Mouse (Mus musculus): ENCODE results near the gene Ptpn1. TPM values are rescaled to one million over a fixed set of nuclear protein-coding genes. Genes with fewer than 3 reads are reported as not detected.

Gene Ptpn1
- total RNA-seq, 2 experiments from 2014 or later: 13.8 to 58.4 TPM

DNA sequence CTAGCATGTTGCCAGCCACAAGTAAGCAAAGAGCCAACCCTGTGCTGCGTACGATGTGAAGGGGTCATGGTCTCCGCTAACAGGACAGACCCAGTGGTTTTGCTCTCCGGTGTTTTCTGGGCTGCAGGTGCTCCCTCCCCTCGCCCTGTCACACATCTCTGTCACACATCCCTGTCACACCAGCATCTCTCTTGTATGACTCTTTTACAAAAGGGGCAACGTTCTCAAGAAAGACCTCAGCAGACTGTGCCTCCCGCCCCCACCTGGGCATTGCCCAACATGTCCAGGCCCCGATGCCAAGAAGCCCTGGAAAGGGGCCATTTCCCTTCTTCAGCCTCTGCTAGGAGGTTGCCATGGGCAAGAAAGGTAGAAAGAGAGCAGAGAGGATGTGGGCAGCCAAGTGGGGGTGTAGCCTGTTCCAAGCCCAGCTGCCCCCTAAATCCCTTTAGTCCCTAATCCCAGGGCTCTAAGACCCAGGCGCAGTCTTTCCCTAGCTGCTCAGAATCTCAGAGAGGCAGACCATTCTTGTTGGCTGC is 10.8 kb upstream of the Ptpn1 start:
- ATAC-seq (replicated peaks; ENCODE audit: poor library complexity): no peak

DNA sequence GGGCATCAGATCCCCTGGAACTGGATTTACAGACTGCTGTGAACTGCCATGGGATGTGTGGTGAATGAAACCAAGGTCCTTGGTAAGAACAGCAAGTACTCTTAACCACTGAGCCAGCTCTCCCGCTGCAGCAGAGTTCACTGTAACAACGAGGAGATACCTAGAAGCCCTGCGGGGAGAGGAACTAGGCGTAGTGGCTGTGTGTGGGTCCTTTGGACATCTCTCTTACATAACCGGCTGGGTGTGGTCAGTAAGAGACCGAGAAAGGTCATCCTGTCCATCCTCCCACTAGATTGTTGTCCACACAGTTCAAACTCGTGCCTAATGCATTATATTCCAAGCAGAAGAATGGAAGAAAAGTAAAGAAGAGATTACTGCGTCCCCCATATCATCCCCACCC is 10.0 kb upstream of the Ptpn1 start:
- no peak for ATAC-seq (replicated peaks; ENCODE audit: poor library complexity)

GRCm38 (mm10) chr2:167924011-167924410 is 7.8 kb upstream of the Ptpn1 start:
- no peak for ATAC-seq (replicated peaks; ENCODE audit: poor library complexity)

GRCm38 (mm10) chr2:167924803-167925604 is 6.9 kb upstream of the Ptpn1 start:
- peak; percentile 85 for ATAC-seq (replicated peaks; ENCODE audit: poor library complexity)

- ATAC-seq (replicated peaks; ENCODE audit: poor library complexity): peak; percentile 16; the same call in 1 of the 2 replicates
These were observed 5.7 kb upstream of the Ptpn1 start for GRCm38 (mm10) chr2:167925841-167926800.

- ATAC-seq (replicated peaks; ENCODE audit: poor library complexity): no peak
These were observed 3.8 kb upstream of the Ptpn1 start for GRCm38 (mm10) chr2:167928002-167928526.

DNA sequence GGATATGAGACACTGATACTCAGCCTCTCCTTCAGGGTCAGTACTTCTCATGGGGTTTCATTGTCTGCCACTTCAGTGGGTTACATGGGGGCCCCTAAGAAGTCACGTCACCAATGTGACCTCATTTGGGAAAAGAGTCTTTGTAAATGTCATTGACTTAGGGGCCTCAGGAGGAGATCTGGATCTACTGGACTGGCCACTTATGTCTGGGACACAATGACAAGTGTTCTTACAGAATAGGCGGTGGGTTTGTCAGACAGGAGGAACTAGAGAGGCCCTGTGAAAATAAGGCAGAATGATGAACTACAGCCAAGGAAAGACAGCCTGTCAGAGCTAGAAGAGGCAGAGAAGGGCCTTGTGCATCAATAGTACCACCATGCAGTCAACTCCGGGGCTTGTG is 2.9 kb upstream of the Ptpn1 start:
- no peak for ATAC-seq (replicated peaks; ENCODE audit: poor library complexity)

DNA sequence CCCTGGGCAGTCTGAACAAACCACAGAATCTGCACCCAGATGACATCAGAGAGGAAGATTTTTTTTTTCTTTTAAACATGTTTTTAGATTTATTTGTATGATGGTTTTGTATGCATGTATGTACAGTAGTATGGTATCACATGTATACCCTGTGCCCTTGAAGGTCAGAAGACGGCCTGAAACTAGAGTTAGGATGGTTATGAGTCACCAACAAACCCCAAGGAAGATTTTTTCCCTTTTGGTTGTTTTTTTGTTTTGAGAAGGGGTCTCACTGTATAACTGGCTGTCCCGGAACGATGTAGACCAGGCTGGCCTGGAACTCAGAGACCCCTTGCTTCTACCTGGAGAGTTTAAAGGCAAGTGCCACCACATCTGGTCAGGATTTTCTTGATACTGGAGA is 882 bp upstream of the Ptpn1 start:
- ATAC-seq (replicated peaks; ENCODE audit: poor library complexity): no peak

DNA sequence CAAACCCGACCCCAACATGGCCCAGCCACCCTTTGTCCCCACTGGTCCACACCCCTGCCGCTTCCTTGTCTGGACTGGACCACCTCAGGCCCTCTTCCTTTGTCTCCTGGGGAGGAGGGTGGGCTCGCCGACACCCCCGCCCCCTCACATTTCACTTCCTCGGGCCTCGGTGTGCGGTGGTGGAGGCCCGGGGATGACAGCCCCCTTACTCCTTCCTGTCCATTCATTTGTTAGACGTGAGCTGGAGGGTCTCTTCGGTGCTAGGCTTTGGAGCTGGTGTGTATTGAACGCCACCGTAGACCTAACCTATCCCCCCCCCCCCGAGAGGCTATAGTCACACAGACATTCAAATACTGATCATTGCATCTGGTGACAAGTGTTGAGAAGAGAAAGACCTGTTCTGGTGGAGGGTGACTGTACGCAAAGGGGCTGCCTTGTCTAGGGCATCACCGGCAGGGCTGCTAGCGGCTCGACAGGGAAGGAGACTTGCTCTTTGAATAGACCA is 922 bp downstream of the Ptpn1 start:
- ATAC-seq (replicated peaks; ENCODE audit: poor library complexity): peak; percentile 14; the same call in 1 of the 2 replicates

DNA sequence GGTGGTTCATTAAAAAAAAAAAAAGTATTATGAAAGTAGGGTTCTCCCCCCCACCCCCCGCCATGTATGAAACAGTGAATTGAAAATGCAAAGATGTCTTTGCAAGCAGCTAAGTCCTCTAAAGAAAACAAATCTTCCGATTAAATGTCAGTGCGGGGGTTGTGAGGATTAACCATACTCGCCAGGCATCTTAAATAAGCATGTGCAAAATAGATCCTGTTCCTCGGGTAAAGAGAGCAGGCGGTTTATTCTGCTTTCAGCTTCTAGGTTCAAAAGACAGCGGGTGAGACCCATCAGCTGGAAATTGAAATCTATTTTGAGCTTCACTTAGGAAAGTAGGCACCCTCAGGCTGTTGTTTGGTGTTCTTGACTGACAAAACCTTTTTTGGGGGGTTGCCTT is 1.5 kb downstream of the Ptpn1 start:
- no peak for ATAC-seq (replicated peaks; ENCODE audit: poor library complexity)

- no peak for ATAC-seq (replicated peaks; ENCODE audit: poor library complexity)
These were observed 4.1 kb downstream of the Ptpn1 start for GRCm38 (mm10) chr2:167935956-167936355.

DNA sequence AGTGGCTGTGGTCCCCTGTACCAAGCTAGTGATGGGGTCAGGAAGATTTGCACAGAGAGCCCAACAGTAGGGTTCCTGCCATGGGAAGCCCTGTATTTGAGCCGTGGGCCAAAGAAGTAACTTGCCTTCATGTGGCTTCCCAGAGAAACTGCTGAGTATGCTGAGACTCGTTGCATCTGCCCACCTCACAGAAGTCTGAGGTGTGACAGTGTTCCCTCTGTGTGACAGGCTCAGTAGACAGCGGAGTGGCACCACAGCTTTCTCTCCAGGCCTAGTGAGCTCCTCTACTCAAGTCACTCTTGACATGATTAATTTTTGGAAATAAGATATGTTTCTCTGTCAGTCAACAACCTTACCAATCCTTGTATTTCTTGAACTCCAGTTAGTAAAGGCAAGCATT is 6.9 kb downstream of the Ptpn1 start:
- no peak for ATAC-seq (replicated peaks; ENCODE audit: poor library complexity)

DNA sequence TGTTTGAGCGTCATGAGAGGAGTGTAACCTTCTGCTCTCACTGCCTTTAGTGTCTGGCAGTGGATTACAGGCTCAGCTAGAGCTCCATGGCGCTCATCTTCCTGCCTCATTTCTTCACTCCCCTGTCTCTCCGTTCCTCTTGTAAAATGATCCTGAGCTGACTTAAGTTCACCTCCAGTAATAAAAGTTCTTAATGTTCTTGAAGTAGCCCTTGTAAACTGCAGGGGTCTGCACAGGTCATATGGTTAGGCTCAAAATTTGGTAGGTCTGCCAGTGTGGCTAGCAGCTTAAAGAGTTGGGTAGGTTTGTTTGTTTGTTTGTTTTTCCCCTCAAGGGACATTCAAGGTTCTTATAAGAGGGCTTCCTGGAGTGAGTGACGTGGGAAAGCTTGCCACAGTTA is 7.3 kb downstream of the Ptpn1 start:
- no peak for ATAC-seq (replicated peaks; ENCODE audit: poor library complexity)

DNA sequence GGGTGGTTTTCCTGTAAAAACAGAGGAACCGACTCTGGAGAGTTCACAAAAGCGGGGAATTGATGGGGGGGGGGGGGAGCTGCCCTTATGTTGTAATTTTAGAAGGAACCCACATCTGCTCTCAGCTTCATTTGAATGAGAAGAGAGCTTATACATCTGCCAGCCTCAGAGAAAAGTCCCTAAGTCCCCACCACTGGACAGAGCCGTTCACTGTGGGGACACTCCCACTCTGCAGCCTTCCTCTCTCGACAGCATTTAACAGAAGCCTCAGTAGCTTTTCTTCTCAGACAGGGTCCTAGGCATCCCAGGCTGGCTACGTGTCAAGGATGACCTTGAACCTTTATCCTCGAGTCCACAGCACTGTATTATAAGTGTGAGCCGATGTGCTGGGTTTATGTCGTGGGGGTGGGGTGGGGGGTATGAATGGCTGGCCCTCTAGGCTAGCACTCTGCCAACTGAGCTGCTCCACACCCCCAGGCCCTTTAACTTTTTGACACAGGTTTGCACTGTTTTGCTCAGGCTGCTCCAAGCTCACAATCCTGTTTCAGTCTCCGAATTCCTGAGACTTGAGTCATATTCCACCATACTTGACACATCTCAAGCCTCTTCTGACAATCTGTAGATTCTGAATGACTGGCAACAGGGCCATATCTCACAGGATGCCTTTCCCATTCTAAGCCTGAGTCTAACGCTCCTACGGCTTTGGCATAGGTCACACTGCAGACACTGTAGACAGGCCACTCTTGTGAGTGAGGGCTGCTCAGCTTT is 8.0 kb downstream of the Ptpn1 start:
- ATAC-seq (replicated peaks; ENCODE audit: poor library complexity): no peak

DNA sequence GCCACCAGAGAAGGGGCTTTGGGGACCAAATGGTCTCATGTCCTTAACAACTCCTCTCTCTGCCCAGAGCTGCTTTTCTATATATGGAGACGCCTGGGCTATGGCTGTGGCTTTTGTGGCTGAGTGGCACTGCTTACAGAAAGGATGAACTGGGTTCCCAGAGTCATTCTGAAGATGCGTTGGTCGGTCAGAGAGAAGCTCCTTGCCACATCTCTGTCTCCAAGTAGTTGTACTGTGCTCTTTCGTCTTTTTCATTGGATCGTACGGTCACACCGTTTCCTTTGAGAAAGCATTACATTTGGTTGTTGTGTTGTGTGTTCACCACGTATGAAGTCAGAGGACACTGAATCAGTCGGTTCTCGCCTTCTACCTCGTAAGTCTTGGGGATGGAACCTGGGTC is 8.8 kb downstream of the Ptpn1 start:
- ATAC-seq (replicated peaks; ENCODE audit: poor library complexity): no peak

- ATAC-seq (replicated peaks; ENCODE audit: poor library complexity): no peak
These were observed 9.5 kb downstream of the Ptpn1 start for GRCm38 (mm10) chr2:167941320-167941719.

- peak; percentile 66 for ATAC-seq (replicated peaks; ENCODE audit: poor library complexity)
These were observed 9.9 kb downstream of the Ptpn1 start for GRCm38 (mm10) chr2:167941745-167942176.

DNA sequence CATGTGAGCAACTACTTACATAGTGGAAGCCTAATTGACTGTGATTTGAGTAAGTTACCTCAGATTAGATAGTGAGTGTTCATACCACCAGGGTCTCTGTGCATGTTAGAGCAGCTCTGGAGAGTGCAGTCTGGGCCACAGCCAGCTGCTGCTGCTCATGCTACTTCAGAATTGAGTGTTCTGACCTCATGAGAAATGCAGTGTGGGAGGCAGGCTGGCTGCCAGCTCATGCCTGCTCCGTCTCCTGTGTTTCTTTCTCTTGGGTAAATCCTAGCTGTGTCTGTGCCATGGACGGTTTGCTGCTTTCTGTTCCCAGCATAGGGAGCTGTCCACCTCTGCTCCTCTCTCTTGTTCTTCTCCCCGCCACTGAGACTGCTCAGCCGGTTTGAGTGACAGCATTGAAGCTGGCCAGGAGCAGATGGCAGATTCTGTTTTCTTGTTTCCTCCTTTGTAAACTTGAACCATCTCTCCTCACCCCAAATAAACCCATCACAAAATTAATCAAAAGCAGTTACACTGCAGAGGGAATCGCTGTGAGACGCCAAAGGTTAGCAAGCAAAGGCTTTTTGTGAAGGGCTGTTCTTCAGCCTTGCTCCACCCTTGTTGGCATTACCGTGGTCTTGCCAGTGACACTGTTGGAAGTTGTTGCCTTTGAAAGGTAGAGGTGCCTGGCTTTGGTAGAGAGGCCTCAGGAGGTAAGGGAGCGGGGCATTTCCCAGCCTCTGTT is 10.5 kb downstream of the Ptpn1 start:
- ATAC-seq (replicated peaks; ENCODE audit: poor library complexity): peak; percentile 9; the same call in 1 of the 2 replicates

DNA sequence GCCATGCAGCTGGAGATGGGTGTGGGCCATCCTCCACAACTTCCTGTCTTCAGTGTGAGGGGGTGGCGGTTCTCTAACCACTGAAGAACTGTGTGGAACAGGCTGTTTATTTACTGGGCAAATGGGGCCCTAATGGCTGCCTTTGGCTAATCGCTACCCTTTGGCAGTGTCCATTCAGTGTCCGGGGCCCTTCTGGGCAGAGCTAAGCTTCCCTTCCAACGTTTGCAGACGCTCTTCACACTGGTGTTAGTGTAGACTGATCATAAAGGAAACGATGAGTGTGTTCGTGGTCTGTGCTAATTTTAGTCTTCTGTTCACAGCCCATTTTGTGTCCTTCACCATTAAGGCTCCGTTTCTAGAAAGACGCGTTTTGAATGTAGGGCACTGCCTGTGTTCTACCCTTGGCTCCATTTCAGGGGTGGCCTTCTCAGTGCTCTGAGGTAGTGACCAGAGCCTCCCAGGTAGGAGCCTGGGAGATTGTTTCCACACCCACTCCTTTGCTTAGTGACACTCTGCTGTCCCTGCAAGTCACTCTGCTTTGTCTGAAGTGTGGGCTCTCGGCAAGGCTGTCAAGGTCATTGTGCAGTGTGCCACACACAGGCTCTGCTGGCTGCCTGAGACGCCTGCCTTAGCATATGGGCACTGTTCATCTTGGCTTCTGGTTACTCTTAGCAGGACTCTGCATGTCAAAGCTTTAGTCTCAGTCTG is 11.2 kb downstream of the Ptpn1 start:
- peak; percentile 51 for ATAC-seq (replicated peaks; ENCODE audit: poor library complexity)
